Mouse (Mus musculus) small intestine, adult 2 months (tissue): ENCODE data around the gene Esrrg. TPM values are rescaled to one million over a fixed set of nuclear protein-coding genes. Genes with fewer than 3 reads are reported as not detected.

Source experiments
- H3K27ac ChIP-seq: fragments of 200-500 bp; 2 replicates; pipeline ENCODE4 v1.5.1; 2012; ENCODE audit warnings: low read depth, low read length, control low read depth, inconsistent platforms; ENCODE audit not compliant: insufficient read depth
- H3K27me3 ChIP-seq: fragments of 200-500 bp; 2 replicates; pipeline ENCODE4 v1.6.1; 2012; ENCODE audit warnings: mild to moderate bottlenecking, moderate library complexity, low read length, inconsistent platforms; ENCODE audit not compliant: control insufficient read depth, insufficient read depth
- H3K36me3 ChIP-seq: fragments of 200-500 bp; 2 replicates; pipeline ENCODE4 v1.6.1; 2012; ENCODE audit warnings: mild to moderate bottlenecking, low read length, control low read depth, inconsistent platforms; ENCODE audit not compliant: control insufficient read depth, insufficient read depth
- H3K4me1 ChIP-seq: fragments of 200-500 bp; 2 replicates; pipeline ENCODE4 v1.6.1; 2012; ENCODE audit warnings: low read length, inconsistent platforms, mixed read lengths; ENCODE audit not compliant: control insufficient read depth, insufficient read depth, insufficient read length
- H3K4me3 ChIP-seq: fragments of 200-500 bp; 2 replicates; pipeline ENCODE4 v1.5.1; 2012; ENCODE audit warnings: low read depth, mild to moderate bottlenecking, control low read depth, inconsistent platforms, low read length, moderate library complexity
- CTCF ChIP-seq: fragments of 200-500 bp; IDR thresholded peaks from 2 replicates; pipeline ENCODE4 v1.5.1; 2012; ENCODE audit warnings: low read depth, mild to moderate bottlenecking, control low read depth, inconsistent platforms, low read length, moderate library complexity, mixed read lengths; ENCODE audit not compliant: insufficient replicate concordance, insufficient read length; ENCODE audit errors: extremely low read depth
- POLR2A ChIP-seq: fragments of 200-500 bp; IDR thresholded peaks from 2 replicates; pipeline ENCODE4 v1.6.1; 2012; ENCODE audit warnings: low read depth, mild to moderate bottlenecking, control low read depth, inconsistent platforms, low read length, moderate library complexity
- whole genome bisulfite sequencing: fragments of 180-500 bp; shearing (Covaris S2); methylation state at CpG from one replicate; pipeline ENCODE4 v1.1.7; 2018; 5-methylcytosine and 5-hydroxymethylcytosine counted together
- polyA plus RNA-seq: library from polyadenylated mRNA; depleted of rRNA; stranded (reverse); fragments of >200 nt; gene quantifications from 2 replicates; pipeline ENCODE4 v1.2.3, GENCODE M21; 2012

The Esrrg gene
- polyA plus RNA-seq, 1 experiment: 0.72 TPM

DNA sequence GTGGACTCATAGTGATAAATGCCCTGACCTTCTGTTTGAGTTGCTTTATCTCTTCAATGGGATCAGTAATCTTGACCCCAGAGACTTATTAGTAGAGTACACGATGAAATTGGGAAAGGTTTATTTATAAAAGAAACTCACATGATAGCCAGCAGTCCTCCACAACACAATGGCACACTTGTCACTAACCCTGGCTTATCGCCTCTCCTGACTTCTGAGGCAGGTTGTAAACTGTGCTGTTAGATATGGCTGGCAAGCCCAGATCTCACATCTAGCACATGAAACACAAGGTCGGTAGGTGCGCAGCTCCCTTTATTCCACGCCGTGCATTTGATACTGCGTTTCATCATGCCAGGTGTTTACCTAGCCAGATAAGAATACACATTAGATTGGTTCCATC, 288.3 kb downstream of the Esrrg start:
- H3K4me1 ChIP-seq: peaks cover 19% of the 10 kb centered on the region; the same call in 1 of the 2 replicates
- no peak overlapping the region for H3K4me3 ChIP-seq
- H3K36me3 ChIP-seq: no peaks in the 10 kb centered on the region
- no peak overlapping the region for H3K27ac ChIP-seq
- WGBS: 36% methylated on average over 7 of the region's 7 CpGs
- TF ChIP-seq CTCF (no peak), POLR2A (no peak)
- H3K27me3 ChIP-seq: no peaks in the 10 kb centered on the region

DNA sequence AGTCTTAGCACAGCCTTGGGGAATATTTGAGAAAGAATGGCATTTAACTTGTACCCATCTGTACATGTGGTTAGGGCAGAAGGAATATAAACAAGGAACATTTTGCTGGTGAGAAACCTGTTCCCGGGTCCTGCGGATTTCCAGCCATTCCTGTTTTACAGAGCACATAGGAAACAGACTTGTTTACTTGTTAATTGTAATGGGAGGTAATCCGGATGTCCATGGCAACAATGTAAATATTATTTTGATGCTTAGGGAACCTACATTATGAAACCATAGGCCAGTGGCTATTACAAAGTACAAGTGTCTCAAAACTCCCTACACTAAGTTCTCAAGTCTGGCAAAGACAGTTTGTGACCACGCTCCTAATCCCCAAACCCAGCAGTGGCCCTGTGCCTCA, 290.9 kb downstream of the Esrrg start:
- TF ChIP-seq POLR2A: no peak
- no peak for TF ChIP-seq CTCF
- WGBS: 26% methylated on average over 4 of the region's 4 CpGs
- Histone ChIP-seq H3K27ac (no peak overlapping the region), H3K4me3 (no peak overlapping the region), H3K27me3 (no peaks in the 10 kb centered on the region), H3K36me3 (no peaks in the 10 kb centered on the region), H3K4me1 (peaks cover 21% of the 10 kb centered on the region; the same call in 1 of the 2 replicates)

DNA sequence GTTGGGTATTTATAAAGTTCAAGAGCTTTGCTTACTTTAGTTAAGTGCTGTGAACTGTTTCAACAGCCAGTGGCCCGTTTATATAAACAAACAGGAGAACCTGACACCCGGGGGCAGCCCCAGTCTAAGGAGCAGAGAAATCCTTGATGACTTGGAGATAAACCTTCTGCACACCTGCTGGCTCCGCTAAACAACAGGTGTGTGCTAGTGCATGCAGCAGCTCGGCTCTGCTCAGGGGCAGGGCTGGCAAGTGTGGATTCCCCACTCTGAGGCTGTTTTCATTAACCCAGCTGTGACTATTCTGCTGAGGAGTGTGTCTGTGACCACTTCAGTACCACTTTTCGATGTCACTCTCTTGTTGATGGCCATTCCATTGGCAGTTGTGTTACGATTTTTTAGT, 292.2 kb downstream of the Esrrg start:
- no peak for TF ChIP-seq CTCF
- no peak for TF ChIP-seq POLR2A
- no peaks in the 10 kb centered on the region for H3K36me3 ChIP-seq
- H3K4me3 ChIP-seq: no peak overlapping the region
- 14% methylated on average over 6 of the region's 6 CpGs for WGBS
- no peak overlapping the region for H3K27ac ChIP-seq
- H3K27me3 ChIP-seq: no peaks in the 10 kb centered on the region
- H3K4me1 ChIP-seq: peaks cover 13% of the 10 kb centered on the region; the same call in 1 of the 2 replicates

GRCm38 (mm10) chr1:187902176-187902575, 293.6 kb downstream of the Esrrg start:
- H3K36me3 ChIP-seq: no peaks in the 10 kb centered on the region
- WGBS: 18% methylated on average over 3 of the region's 3 CpGs
- H3K27ac ChIP-seq: no peak overlapping the region
- no peak overlapping the region for H3K4me3 ChIP-seq
- TF ChIP-seq POLR2A: no peak
- no peak for TF ChIP-seq CTCF
- H3K27me3 ChIP-seq: no peaks in the 10 kb centered on the region
- H3K4me1 ChIP-seq: peaks cover 6% of the 10 kb centered on the region; the same call in 1 of the 2 replicates

DNA sequence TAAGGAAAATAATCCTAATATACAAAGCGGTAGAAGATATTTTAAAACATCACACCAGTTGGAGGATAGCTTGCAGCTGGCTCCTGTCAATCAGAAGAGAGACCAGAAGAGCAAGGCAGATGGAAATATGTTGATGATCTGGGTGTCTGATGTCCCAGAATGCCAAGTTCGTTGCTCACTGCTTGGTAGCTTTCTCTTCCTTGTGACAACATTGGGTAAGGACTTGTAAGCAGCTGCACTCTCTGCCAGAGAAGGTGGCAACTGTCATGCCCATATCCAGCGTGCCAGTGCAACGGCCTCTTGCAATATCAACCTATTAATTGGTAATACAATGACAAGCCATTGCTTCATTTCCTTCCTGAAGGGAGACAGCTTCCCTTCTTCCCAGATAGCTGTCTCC, 296.1 kb downstream of the Esrrg start:
- no peak overlapping the region for H3K4me3 ChIP-seq
- TF ChIP-seq CTCF: no peak
- no peak for TF ChIP-seq POLR2A
- no peaks in the 10 kb centered on the region for H3K36me3 ChIP-seq
- peaks cover 6% of the 10 kb centered on the region; the same call in 1 of the 2 replicates for H3K4me1 ChIP-seq
- WGBS: 57% methylated on average over 4 of the region's 4 CpGs
- H3K27ac ChIP-seq: no peak overlapping the region
- H3K27me3 ChIP-seq: no peaks in the 10 kb centered on the region

GRCm38 (mm10) chr1:187907407-187907806, 298.8 kb downstream of the Esrrg start:
- no peaks in the 10 kb centered on the region for H3K4me1 ChIP-seq
- 85% methylated on average over 7 of the region's 7 CpGs for WGBS
- H3K4me3 ChIP-seq: no peak overlapping the region
- no peaks in the 10 kb centered on the region for H3K36me3 ChIP-seq
- H3K27ac ChIP-seq: no peak overlapping the region
- no peaks in the 10 kb centered on the region for H3K27me3 ChIP-seq
- TF ChIP-seq CTCF (no peak), POLR2A (no peak)

DNA sequence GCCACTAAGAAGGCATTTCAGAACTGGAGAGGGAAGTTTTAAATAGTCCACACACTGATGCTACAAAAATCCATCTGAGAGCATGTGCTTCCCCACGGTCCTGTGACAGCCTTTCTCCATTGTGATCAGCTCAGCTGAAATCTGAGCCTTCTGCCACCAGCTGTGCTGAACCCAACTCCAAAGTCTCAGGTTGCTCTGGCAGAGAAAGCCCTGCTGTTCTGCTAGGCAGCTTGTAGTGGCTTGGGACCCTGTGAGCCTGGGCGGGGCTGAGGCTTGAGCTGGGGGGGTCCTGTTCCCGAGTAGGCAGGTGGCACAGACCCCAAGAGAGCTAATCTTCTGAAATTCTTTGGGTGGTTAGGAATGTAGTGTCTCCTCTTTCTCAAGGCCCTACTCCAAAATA, 299.3 kb downstream of the Esrrg start:
- Histone ChIP-seq H3K4me1 (no peaks in the 10 kb centered on the region), H3K27me3 (no peaks in the 10 kb centered on the region), H3K4me3 (no peak overlapping the region), H3K36me3 (no peaks in the 10 kb centered on the region), H3K27ac (no peak overlapping the region)
- WGBS: 45% methylated on average over 3 of the region's 3 CpGs
- TF ChIP-seq CTCF: no peak
- no peak for TF ChIP-seq POLR2A
